Mouse (Mus musculus) hindbrain, embryonic 14.5 days (tissue): ENCODE data around the gene Tmem274. TPM values are rescaled to one million over a fixed set of nuclear protein-coding genes. Genes with fewer than 3 reads are reported as not detected.

Source experiments
- ATAC-seq: fragments of 200-750 bp; cut with Nextera tagmentation; 2 replicates; pipeline ENCODE4 v1.8.0; 2017; ENCODE audit warnings: moderate number of reproducible peaks, mild to moderate bottlenecking, moderate TSS enrichment, moderate library complexity; ENCODE audit not compliant: low FRiP score
- DNase-seq: peaks from one replicate; pipeline ENCODE4 v3.0.0-alpha.2; 2015; ENCODE audit warnings: low spot score
- H3K27ac ChIP-seq: fragments of 300-500 bp; sonication (generic); 2 replicates; pipeline ENCODE4 v1.5.1; 2014; ENCODE audit warnings: mild to moderate bottlenecking, moderate library complexity
- H3K27me3 ChIP-seq: fragments of 300-500 bp; sonication (generic); 2 replicates; pipeline ENCODE4 v1.6.1; 2014; ENCODE audit warnings: mild to moderate bottlenecking, low read length, mixed read lengths; ENCODE audit not compliant: control insufficient read depth, insufficient read depth
- H3K36me3 ChIP-seq: fragments of 300-500 bp; sonication (generic); replicated peaks from 2 replicates; pipeline ENCODE4 v1.6.1; 2014; ENCODE audit not compliant: control insufficient read depth, insufficient read depth
- H3K4me1 ChIP-seq: fragments of 300-500 bp; sonication (generic); replicated peaks from 2 replicates; pipeline ENCODE4 v1.6.1; 2014; ENCODE audit warnings: antibody characterized with exemption, low read length, mixed read lengths; ENCODE audit not compliant: control insufficient read depth, insufficient read depth
- H3K4me2 ChIP-seq: fragments of 300-500 bp; sonication (generic); replicated peaks from 2 replicates; pipeline ENCODE4 v1.6.1; 2014; ENCODE audit warnings: mild to moderate bottlenecking, moderate library complexity
- H3K4me3 ChIP-seq: fragments of 300-500 bp; sonication (generic); replicated peaks from 2 replicates; pipeline ENCODE4 v1.5.1; 2014; ENCODE audit warnings: mild to moderate bottlenecking, low read length
- H3K9ac ChIP-seq: fragments of 300-500 bp; sonication (generic); 2 replicates; pipeline ENCODE4 v1.6.1; 2014
- H3K9me3 ChIP-seq: fragments of 300-500 bp; sonication (generic); 2 replicates; pipeline ENCODE4 v1.6.1; 2016; ENCODE audit warnings: low read length; ENCODE audit not compliant: control insufficient read depth
- WGBS: fragments of 180-500 bp; shearing (Covaris S2); extraction: QIAGEN DNeasy Blood & Tissue Kit; methylation state at CpG from one replicate; pipeline ENCODE4 v1.1.7; 2014; 5-methylcytosine and 5-hydroxymethylcytosine counted together
- polyA plus RNA-seq: library from polyadenylated mRNA; unstranded; fragments of >200 nt; fragmentation: Nextera tagmentation; extraction: Ambion mirVana; gene quantifications from 2 replicates; pipeline ENCODE4 v1.2.1, GENCODE M21; 2014

Gene Tmem274
- polyA plus RNA-seq, 1 experiment from 2014 or later = not detected

DNA sequence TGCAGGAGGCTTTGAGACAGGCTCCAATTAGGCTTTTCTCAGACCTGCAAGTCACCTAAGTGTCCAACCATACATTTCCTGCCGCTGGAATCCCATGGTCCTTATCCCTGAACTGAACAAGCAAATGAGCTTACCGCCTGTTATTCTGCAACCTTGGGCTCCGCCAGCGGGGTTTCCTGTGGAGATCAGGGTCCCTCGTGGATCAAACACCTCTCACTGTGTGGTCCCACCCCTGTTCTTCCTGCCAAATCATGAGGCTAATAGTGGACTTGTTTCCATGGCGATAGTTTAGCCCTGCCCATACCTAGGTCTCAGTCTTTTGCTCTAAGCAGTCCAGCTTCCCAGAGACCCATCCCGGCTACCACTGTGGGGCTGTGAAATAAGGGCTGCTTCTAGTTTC, 49.2 kb downstream of the Tmem274 start:
- DNase-seq (no peak), ATAC-seq (no peak)
- 40% methylated on average over 7 of the region's 7 CpGs for WGBS
- Histone ChIP-seq H3K9me3 (no peaks in the 10 kb centered on the region), H3K4me2 (no peak overlapping the region), H3K36me3 (no peaks in the 10 kb centered on the region), H3K9ac (no peak overlapping the region), H3K4me1 (peaks cover 14% of the 10 kb centered on the region), H3K4me3 (no peak overlapping the region), H3K27me3 (no peaks in the 10 kb centered on the region), H3K27ac (no peak overlapping the region)

DNA sequence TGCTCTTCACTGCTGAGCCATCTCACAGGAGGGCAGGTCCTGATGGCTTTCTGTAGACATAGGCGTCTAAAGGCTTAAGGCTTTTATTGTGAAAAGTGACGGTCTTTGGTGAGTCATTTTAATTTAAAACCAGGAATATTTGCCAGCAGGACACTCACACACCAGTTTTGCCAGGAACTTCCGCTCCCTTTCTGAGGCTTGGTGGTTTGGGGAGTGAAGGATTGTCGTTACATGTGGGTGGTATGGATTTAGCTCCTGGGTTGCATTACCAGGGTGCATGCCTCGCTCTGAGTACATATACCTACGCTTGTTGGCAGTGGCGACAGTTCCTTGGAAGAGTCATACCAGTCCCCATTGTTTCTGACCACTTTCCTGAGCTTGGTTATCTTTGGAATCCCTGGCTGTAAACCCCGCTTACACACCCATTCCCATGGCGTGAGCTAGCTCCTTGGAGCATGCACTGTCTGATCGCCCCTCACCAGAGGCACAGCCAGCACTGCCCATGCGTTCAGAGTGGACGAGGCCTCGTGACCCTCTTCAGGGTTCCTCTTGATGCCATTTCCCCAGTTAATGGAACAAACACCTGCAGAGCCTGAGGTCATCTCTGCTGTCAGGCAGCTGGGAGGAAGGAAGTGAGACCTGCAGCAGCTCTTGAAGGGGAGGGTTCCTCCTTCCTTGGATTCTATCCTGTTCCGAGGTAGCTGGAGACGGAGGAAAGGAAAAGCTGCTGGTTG, 50.6 kb downstream of the Tmem274 start:
- WGBS = 87% methylated on average over 15 of the region's 15 CpGs
- Histone ChIP-seq H3K27ac (no peak overlapping the region), H3K9me3 (no peaks in the 10 kb centered on the region), H3K4me3 (no peak overlapping the region), H3K36me3 (no peaks in the 10 kb centered on the region), H3K27me3 (no peaks in the 10 kb centered on the region), H3K4me1 (peaks cover 14% of the 10 kb centered on the region), H3K4me2 (no peak overlapping the region), H3K9ac (no peak overlapping the region)
- DNase-seq (no peak), ATAC-seq (no peak)

DNA sequence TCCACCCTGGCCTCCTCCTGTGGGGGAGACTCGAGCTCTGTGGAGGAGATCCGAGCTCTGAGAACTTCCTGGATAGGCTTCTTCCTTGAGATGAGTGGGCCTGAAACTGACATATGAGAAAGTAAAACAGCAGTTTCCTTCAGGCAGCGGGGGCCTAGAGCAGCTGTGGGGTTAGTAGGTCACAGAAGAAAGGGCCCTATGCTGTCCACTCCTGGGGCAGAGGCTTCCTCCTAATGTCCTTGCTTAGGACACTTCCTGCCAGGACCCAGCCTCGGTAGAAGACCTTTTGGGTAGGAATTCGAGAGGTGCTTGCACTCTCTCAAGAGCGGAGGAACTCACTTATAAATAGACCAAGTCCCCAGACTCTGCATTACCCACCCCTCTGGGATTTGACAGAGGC, 52.5 kb downstream of the Tmem274 start:
- no peaks in the 10 kb centered on the region for H3K27me3 ChIP-seq
- peaks cover 14% of the 10 kb centered on the region for H3K4me1 ChIP-seq
- no peak for DNase-seq
- ATAC-seq = no peak
- H3K4me2 ChIP-seq = no peak overlapping the region
- H3K27ac ChIP-seq = no peak overlapping the region
- H3K36me3 ChIP-seq = no peaks in the 10 kb centered on the region
- H3K9me3 ChIP-seq = no peaks in the 10 kb centered on the region
- H3K9ac ChIP-seq = no peak overlapping the region
- WGBS = 85% methylated on average over 6 of the region's 6 CpGs
- H3K4me3 ChIP-seq = no peak overlapping the region

Other genes starting within 250 kb of the Tmem274 start
- 188 and 194 TPM in 2 replicates for gene Kif1b, start 169.7 kb upstream of the Tmem274 start, polyA plus RNA-seq
- gene Ube4b, start 50.6 kb upstream of the Tmem274 start, polyA plus RNA-seq = 53.8 and 55.3 TPM in 2 replicates
- gene Rbp7, start 22.4 kb upstream of the Tmem274 start, polyA plus RNA-seq = not detected in 2 replicates
- gene Nmnat1, start 7.8 kb downstream of the Tmem274 start, polyA plus RNA-seq = 7.5 and 8.2 TPM in 2 replicates
- 49.9 and 52.5 TPM in 2 replicates for gene Lzic, start 7.9 kb downstream of the Tmem274 start, polyA plus RNA-seq
- 99.0 and 100 TPM in 2 replicates for gene Ctnnbip1, start 40.9 kb downstream of the Tmem274 start, polyA plus RNA-seq
- gene Clstn1, start 109.1 kb downstream of the Tmem274 start, polyA plus RNA-seq = 147 and 154 TPM in 2 replicates
- gene Pik3cd, start 225.2 kb downstream of the Tmem274 start, polyA plus RNA-seq = 15.3 and 16.5 TPM in 2 replicates